Mouse (Mus musculus) embryonic facial prominence, embryonic 10.5 days (tissue): Measurements from ENCODE around the gene Misp. TPM values are rescaled to one million over a fixed set of nuclear protein-coding genes. Genes with fewer than 3 reads are reported as not detected.

Experiments
- DNase-seq: peaks from one replicate; pipeline ENCODE4 v3.0.0-alpha.2; 2017; ENCODE audit warnings: low spot score
- H3K27ac ChIP-seq: fragments of 300-500 bp; sonication (generic); replicated peaks from 2 replicates; pipeline ENCODE4 v1.5.1; 2016; ENCODE audit warnings: mild to moderate bottlenecking
- H3K27me3 ChIP-seq: fragments of 300-500 bp; sonication (generic); replicated peaks from 2 replicates; pipeline ENCODE4 v1.6.1; 2016; ENCODE audit warnings: low read depth, mild to moderate bottlenecking; ENCODE audit not compliant: poor library complexity, severe bottlenecking
- H3K36me3 ChIP-seq: fragments of 300-500 bp; sonication (generic); replicated peaks from 2 replicates; pipeline ENCODE4 v1.6.1; 2016; ENCODE audit warnings: mild to moderate bottlenecking, moderate library complexity
- H3K4me1 ChIP-seq: fragments of 300-500 bp; sonication (generic); 2 replicates; pipeline ENCODE4 v1.6.1; 2016
- H3K4me3 ChIP-seq: fragments of 300-500 bp; sonication (generic); 2 replicates; pipeline ENCODE4 v1.5.1; 2016; ENCODE audit warnings: mild to moderate bottlenecking, moderate library complexity
- H3K9me3 ChIP-seq: fragments of 300-500 bp; sonication (generic); 2 replicates; pipeline ENCODE4 v1.6.1; 2016; ENCODE audit warnings: mild to moderate bottlenecking
- WGBS: fragments of 180-500 bp; shearing (Covaris S2); methylation state at CpG from one replicate; pipeline ENCODE4 v1.1.7; 2016; 5-methylcytosine and 5-hydroxymethylcytosine counted together
- polyA plus RNA-seq: library from polyadenylated mRNA; unstranded; fragments of >200 nt; fragmentation: Nextera tagmentation; extraction: Ambion mirVana; gene quantifications from 2 replicates; pipeline ENCODE4 v1.2.1, GENCODE M21; 2016

Gene Misp
- polyA plus RNA-seq, 1 experiment from 2014 or later = 2.2 TPM

- Histone ChIP-seq H3K27ac (no peak overlapping the region), H3K4me3 (no peak overlapping the region), H3K9me3 (no peaks in the 10 kb centered on the region), H3K27me3 (no peaks in the 10 kb centered on the region), H3K4me1 (peaks cover 5% of the 10 kb centered on the region; the same call in 1 of the 2 replicates), H3K36me3 (no peaks in the 10 kb centered on the region)
- WGBS = 29% methylated on average over 9 of the region's 9 CpGs
- peak; percentile 84 for DNase-seq
These were observed 14.1 kb downstream of the Misp start for GRCm38 (mm10) chr10:79834769-79835398.

- 95% methylated on average over 3 of the region's 3 CpGs for WGBS
- Histone ChIP-seq H3K4me1 (peaks cover 19% of the 10 kb centered on the region), H3K27me3 (no peaks in the 10 kb centered on the region)
These were observed 16.1 kb downstream of the Misp start for GRCm38 (mm10) chr10:79836918-79837317.

GRCm38 (mm10) chr10:79838151-79838550, 17.4 kb downstream of the Misp start:
- no peak overlapping the region for H3K4me3 ChIP-seq
- no peaks in the 10 kb centered on the region for H3K36me3 ChIP-seq
- H3K27ac ChIP-seq = no peak overlapping the region
- H3K9me3 ChIP-seq = no peaks in the 10 kb centered on the region
- WGBS = 62% methylated on average over 2 of the region's 2 CpGs
- H3K27me3 ChIP-seq = no peaks in the 10 kb centered on the region
- peaks cover 32% of the 10 kb centered on the region for H3K4me1 ChIP-seq
- DNase-seq = no peak

More at GRCm38 (mm10) chr10:79836918-79837317, 16.1 kb downstream of the Misp start:
- H3K36me3 ChIP-seq = no peaks in the 10 kb centered on the region
- no peak for DNase-seq
- H3K9me3 ChIP-seq = no peaks in the 10 kb centered on the region
- no peak overlapping the region for H3K27ac ChIP-seq
- no peak overlapping the region for H3K4me3 ChIP-seq

- 91% methylated on average over 3 of the region's 3 CpGs for WGBS
- no peak for DNase-seq
- H3K4me1 ChIP-seq = peaks cover 35% of the 10 kb centered on the region
- H3K9me3 ChIP-seq = no peaks in the 10 kb centered on the region
- H3K36me3 ChIP-seq = no peaks in the 10 kb centered on the region
- peak overlapping the region; percentile 57 for H3K4me3 ChIP-seq
- H3K27me3 ChIP-seq = no peaks in the 10 kb centered on the region
- peak overlapping the region; percentile 89 for H3K27ac ChIP-seq
These were observed 19.3 kb downstream of the Misp start for GRCm38 (mm10) chr10:79840091-79840490.

- WGBS = under 1% methylated on average over 24 of the region's 24 CpGs
- H3K4me1 ChIP-seq = peaks cover 36% of the 10 kb centered on the region
- H3K4me3 ChIP-seq = peak overlapping the region; percentile 57
- H3K9me3 ChIP-seq = no peaks in the 10 kb centered on the region
- DNase-seq = peak; percentile 77
- H3K27ac ChIP-seq = peak overlapping the region; percentile 89
- H3K36me3 ChIP-seq = no peaks in the 10 kb centered on the region
- H3K27me3 ChIP-seq = no peaks in the 10 kb centered on the region
These were observed 20.1 kb downstream of the Misp start for GRCm38 (mm10) chr10:79840644-79841551.

GRCm38 (mm10) chr10:79842322-79842721, 21.5 kb downstream of the Misp start:
- Histone ChIP-seq H3K36me3 (no peaks in the 10 kb centered on the region), H3K27me3 (no peaks in the 10 kb centered on the region), H3K9me3 (no peaks in the 10 kb centered on the region), H3K4me1 (peaks cover 41% of the 10 kb centered on the region), H3K27ac (0 out of 2 replicates have a peak overlapping the region, but pooled peaks have one; percentile 30), H3K4me3 (0 out of 2 replicates have a peak overlapping the region, but pooled peaks have one; percentile 21)
- 75% methylated on average over 3 of the region's 3 CpGs for WGBS
- no peak for DNase-seq

- no peak for DNase-seq
- H3K27ac ChIP-seq = no peak overlapping the region
- WGBS = 88% methylated on average over 6 of the region's 6 CpGs
These were observed 22.7 kb downstream of the Misp start for GRCm38 (mm10) chr10:79843476-79843875.

GRCm38 (mm10) chr10:79846553-79846952, 25.8 kb downstream of the Misp start:
- WGBS = 63% methylated on average over 5 of the region's 5 CpGs
- no peak overlapping the region for H3K27ac ChIP-seq
- 0 out of 2 replicates have a peak overlapping the region, but pooled peaks have one; percentile 1 for H3K4me3 ChIP-seq
- no peaks in the 10 kb centered on the region for H3K27me3 ChIP-seq
- DNase-seq = no peak
- peaks cover 43% of the 10 kb centered on the region for H3K4me1 ChIP-seq
- no peaks in the 10 kb centered on the region for H3K9me3 ChIP-seq
- H3K36me3 ChIP-seq = peaks cover 13% of the 10 kb centered on the region; the same call in 1 of the 2 replicates

More at GRCm38 (mm10) chr10:79843476-79843875, 22.7 kb downstream of the Misp start:
- Histone ChIP-seq H3K4me3 (no peak overlapping the region), H3K27me3 (no peaks in the 10 kb centered on the region), H3K36me3 (no peaks in the 10 kb centered on the region), H3K4me1 (peaks cover 41% of the 10 kb centered on the region), H3K9me3 (no peaks in the 10 kb centered on the region)

- H3K4me1 ChIP-seq = peaks cover 42% of the 10 kb centered on the region
- WGBS = 85% methylated on average over 8 of the region's 8 CpGs
- DNase-seq = no peak
- H3K4me3 ChIP-seq = 0 out of 2 replicates have a peak overlapping the region, but pooled peaks have one; percentile 5
- no peaks in the 10 kb centered on the region for H3K27me3 ChIP-seq
- no peaks in the 10 kb centered on the region for H3K9me3 ChIP-seq
- peaks cover 15% of the 10 kb centered on the region; the same call in 1 of the 2 replicates for H3K36me3 ChIP-seq
- peak overlapping the region; percentile 63 for H3K27ac ChIP-seq
These were observed 29.3 kb downstream of the Misp start for GRCm38 (mm10) chr10:79849941-79850628.

GRCm38 (mm10) chr10:79851653-79852052, 30.9 kb downstream of the Misp start:
- 73% methylated on average over 3 of the region's 3 CpGs for WGBS
- no peak for DNase-seq
- H3K4me1 ChIP-seq = peaks cover 50% of the 10 kb centered on the region
- peaks cover 27% of the 10 kb centered on the region for H3K36me3 ChIP-seq
- H3K4me3 ChIP-seq = peak overlapping the region; percentile 99
- no peaks in the 10 kb centered on the region for H3K9me3 ChIP-seq
- H3K27ac ChIP-seq = peak overlapping the region; percentile 100
- no peaks in the 10 kb centered on the region for H3K27me3 ChIP-seq

- H3K27ac ChIP-seq = peak overlapping the region; percentile 100
- H3K4me3 ChIP-seq = peak overlapping the region; percentile 99
- peaks cover 33% of the 10 kb centered on the region for H3K36me3 ChIP-seq
- H3K27me3 ChIP-seq = no peaks in the 10 kb centered on the region
- peaks cover 53% of the 10 kb centered on the region for H3K4me1 ChIP-seq
- H3K9me3 ChIP-seq = no peaks in the 10 kb centered on the region
- 51% methylated on average over 9 of the region's 9 CpGs for WGBS
- peak; percentile 33 for DNase-seq
These were observed 31.5 kb downstream of the Misp start for GRCm38 (mm10) chr10:79852107-79852789.
